Mouse (Mus musculus) brain, adult 2 months (tissue): ENCODE data around the gene Kcnmb4.

Experiments used
- DNase-seq: peaks from one replicate; pipeline ENCODE4 v3.0.0; 2011; ENCODE audit warnings: low read depth, low spot score

Gene Kcnmb4

DNA sequence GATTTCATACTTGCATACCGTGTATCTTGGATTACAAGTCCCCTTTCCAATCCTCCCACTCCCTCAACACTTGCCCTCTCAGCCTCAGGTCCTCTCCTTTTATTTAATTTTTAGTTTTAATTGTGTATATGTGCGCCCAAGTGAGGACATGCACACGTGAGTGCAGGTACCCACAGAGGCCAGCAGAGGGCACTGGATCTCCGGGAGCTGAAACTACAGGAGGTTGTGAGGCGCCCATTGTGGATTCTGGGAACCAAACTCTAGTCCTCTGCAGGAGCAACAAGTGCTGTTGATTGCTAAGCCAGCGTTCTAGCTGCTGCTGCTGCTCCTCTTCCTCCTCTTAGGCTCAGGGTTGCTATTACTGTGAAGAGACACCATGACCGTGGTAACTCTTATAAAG, 20.9 kb downstream of the Kcnmb4 start:
- DNase-seq: no peak

GRCm38 (mm10) chr10:116450621-116451020, 23.1 kb downstream of the Kcnmb4 start:
- no peak for DNase-seq

- DNase-seq: no peak
Observed at GRCm38 (mm10) chr10:116448166-116448565, 25.5 kb downstream of the Kcnmb4 start.

GRCm38 (mm10) chr10:116447176-116447575, 26.5 kb downstream of the Kcnmb4 start:
- DNase-seq: no peak

DNA sequence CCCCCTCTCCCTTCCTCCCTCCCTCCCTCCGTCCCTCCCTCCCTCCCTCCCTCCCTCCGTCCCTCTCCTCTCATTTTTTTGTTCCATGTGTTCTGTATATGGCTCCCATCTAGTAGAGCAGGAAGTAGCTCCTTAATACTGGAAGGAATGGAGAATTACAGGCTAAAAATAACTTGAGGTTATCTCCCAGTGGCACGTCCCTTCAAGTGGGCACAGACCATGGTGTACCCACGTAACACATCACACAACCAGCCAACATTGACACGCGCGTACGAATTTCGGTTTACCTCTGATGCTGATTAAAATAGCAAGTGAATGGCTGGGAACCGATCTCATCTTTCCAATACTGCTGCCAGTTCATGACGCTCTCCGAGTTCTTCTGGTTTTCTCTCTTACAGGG, 27.6 kb downstream of the Kcnmb4 start:
- no peak for DNase-seq

DNA sequence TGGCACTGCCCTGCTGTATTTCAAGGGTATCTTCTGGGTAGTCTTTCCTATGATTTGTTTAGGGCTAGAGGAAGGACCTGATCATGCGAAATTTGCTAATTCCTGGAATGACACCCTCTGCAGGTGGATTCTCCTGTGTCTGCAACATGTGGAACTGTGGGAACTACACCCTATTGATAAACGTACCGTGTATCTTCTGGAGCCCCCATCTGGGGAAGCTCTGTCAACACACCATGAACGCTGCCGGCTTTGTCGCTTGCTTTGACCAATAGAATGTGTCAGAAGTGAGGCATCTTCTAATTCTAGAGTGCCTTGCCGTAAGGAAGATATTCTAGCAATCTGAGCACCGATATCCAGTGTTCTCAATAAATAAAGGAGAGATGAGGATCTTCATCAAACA, 28.9 kb downstream of the Kcnmb4 start:
- DNase-seq: no peak

- no peak for DNase-seq
Observed at GRCm38 (mm10) chr10:116444371-116444770, 29.3 kb downstream of the Kcnmb4 start.

DNA sequence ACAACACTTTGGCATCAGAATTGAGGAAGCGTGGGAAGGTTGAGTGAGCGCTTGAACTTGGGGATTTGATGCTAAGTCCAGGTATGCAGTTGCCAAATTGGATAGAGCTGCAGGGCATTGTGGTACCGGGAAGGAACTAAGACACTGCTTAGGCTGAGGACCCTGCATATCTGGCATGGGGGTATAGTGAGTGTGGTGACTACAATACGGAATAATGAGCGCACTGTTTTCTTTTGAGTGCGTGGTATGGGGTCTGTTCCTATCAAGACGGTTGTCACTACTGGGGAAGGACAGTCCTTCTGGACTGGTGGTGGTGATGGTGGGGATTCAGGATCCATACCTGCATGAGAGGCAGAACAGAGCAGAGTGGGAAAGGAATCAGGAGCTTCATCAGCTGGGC, 32.7 kb downstream of the Kcnmb4 start:
- DNase-seq: no peak

GRCm38 (mm10) chr10:116440088-116440487, 33.6 kb downstream of the Kcnmb4 start:
- DNase-seq: peak; percentile 51

DNA sequence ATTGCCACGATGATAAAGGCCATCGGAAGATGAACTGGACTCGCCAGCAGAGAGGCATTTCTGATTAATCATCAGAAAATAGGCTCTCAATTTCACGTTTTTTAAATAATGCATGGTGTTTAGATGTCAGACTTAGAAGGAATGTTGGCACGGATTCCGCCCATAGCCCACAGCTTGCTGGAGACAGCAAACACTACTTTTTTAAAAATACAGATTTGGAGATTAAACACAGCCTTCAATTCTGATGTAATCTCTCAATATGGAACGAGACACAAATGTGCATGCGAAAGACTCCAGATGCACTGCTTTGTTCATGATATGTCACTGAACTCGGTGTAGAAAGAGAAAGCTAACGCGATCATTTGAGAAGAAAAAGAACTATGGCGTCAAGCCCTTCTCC, 38.2 kb downstream of the Kcnmb4 start:
- DNase-seq: peak; percentile 53

GRCm38 (mm10) chr10:116432421-116432820, 41.3 kb downstream of the Kcnmb4 start:
- DNase-seq: peak; percentile 59

DNA sequence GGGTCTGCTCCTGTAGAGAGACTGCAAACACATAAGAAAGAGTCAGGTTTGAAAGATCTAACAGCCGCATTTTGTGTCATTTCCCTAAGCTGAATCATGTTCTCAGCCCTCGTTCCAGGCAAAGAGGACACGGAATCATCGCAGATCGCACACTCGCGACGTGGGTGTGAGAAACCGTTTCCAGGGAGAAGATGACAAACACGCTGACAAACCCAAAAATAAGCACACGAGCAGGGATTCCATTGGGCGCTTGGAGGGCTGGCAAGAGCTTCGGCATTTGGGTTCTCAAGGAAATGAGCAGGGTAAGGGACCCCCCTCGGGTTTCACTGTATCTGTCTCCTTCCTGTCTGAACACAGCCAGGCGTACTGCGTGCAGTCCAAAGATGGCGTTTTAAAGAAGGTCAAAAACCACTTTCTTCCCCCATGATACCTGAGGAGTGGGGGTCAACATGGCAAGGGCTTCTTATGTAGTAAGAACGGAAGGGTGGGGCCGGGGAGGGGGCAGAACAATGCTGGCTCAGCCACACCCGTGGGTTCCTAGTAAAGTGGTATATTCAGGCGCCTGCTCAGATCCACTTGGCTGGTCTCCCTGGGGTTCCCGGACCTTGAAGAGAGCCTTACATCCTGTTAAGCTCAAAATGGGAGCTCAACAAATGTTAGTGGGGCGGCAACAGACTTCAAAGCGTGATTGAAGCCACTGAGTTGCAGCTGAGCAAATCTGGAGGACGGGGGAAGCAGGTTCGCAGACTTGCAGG, 45.5 kb downstream of the Kcnmb4 start:
- peak; percentile 91 for DNase-seq

DNA sequence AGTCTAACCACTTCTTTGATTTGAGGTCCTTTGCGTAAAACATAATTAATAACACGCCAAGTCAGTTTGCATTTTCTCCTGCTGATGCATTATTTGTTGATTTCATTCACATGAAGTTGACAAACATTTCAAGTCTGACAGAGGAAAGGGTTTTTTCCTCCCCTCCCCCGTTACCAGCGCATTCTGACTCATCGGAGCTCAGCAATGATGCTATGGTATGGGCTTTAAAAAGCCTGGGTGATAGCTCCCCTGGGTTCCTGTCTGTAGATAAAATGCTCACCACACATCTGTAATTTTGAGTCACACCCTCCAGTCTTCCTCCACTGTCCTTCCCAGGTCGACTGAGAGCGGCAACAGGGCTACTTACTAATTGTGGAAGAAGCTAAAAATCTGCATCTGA, 47.5 kb downstream of the Kcnmb4 start:
- peak; percentile 58 for DNase-seq

DNA sequence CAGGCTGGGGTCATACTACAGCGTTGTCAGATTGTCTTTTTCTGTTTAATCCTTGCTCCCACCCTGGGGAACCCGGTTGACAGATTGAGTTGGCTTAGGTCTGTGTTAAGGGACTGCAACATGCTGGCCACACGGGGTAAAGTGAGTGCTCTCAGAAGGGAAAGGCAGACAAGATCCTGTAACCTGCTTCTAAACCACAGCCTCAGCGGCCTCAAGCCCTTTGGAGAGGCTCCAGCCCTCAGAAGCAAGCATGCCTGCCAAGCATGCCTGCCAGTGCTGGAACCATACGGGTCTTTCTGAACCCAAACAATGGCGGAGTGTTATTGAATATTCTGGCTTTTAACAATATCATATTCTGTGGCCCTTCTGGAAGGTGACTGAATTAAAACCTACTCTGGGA, 48.8 kb downstream of the Kcnmb4 start:
- DNase-seq: peak; percentile 75

GRCm38 (mm10) chr10:116422551-116422950, 51.1 kb downstream of the Kcnmb4 start:
- no peak for DNase-seq

GRCm38 (mm10) chr10:116420976-116421375, 52.7 kb downstream of the Kcnmb4 start:
- peak; percentile 51 for DNase-seq

DNA sequence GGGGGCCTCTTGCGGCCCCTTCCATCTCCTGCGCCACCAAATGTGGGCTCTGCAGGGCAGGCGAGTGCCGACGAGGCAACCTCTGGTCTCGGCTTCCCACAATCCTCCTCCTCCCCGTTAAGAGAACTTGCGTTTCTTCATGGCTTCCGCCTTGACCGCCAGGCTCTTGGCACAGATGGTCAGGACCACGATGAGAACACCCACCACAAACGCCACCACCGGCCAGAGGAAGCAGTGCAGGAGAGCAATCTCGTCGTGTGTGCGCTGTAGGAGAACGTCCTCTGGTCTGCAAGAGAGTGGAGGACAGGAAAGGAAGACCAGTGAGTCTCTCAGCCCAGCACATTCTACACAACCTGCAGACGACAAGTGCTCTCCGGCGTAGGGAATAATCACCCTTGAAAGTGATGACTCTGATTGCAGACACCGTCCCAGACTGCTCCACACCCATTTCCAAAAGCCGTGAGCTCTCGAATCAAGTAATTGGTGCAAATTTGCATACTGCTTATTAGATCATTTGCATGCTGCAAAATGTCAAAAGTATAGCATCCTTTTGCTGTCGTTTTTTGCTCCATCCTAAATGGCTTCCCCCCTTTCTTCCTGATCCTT, 55.5 kb downstream of the Kcnmb4 start:
- no peak for DNase-seq

GRCm38 (mm10) chr10:116416726-116417125, 57.0 kb downstream of the Kcnmb4 start:
- DNase-seq: no peak

GRCm38 (mm10) chr10:116416142-116416541, 57.5 kb downstream of the Kcnmb4 start:
- peak; percentile 37 for DNase-seq

DNA sequence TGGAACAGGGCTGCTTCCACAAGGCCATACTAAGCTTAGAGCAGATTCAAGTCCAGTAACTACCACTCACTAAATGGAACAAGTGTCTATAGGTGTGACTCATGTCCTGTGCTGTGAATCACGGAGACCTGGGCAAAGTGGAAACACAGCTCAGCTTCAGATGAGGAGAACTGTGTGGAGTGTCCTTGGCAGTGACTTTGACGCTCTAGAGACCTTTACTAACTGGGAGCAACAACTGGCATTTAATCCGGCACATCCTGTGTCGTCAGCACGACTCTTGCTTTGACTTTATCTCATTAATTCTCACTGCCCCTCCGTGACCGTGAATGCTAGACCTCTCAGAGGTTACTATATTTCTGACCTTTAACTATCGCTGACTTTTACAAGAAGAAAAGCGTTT, 62.9 kb downstream of the Kcnmb4 start:
- peak; percentile 25 for DNase-seq

GRCm38 (mm10) chr10:116407684-116408359, 65.9 kb downstream of the Kcnmb4 start:
- DNase-seq: peak; percentile 66

GRCm38 (mm10) chr10:116405011-116405410, 68.7 kb downstream of the Kcnmb4 start:
- DNase-seq: peak; percentile 66

- DNase-seq: peak; percentile 80
Observed at GRCm38 (mm10) chr10:116403679-116404078, 70.0 kb downstream of the Kcnmb4 start.
